Mouse (Mus musculus) heart, embryonic 13.5 days (tissue): ENCODE results near the gene Kat6b. TPM values are rescaled to one million over a fixed set of nuclear protein-coding genes. Genes with fewer than 3 reads are reported as not detected.

ENCODE experiments used
- polyA plus RNA-seq: library from polyadenylated mRNA; unstranded; fragments of >200 nt; fragmentation: Nextera tagmentation; extraction: Ambion mirVana; gene quantifications from 2 replicates; pipeline ENCODE4 v1.2.1, GENCODE M21; 2015

The Kat6b gene
- polyA plus RNA-seq, 1 experiment from 2014 or later = 9.8 TPM

Other genes with a start within 250 kb of the Kat6b start
- 0.36 TPM in 1 of 2 replicates, not detected in the other for gene Dupd1, start 233.1 kb downstream of the Kat6b start, polyA plus RNA-seq